Mouse (Mus musculus) heart, embryonic 15.5 days (tissue): ENCODE measurements around the gene Ly6g6d. TPM values are rescaled to one million over a fixed set of nuclear protein-coding genes. Genes with fewer than 3 reads are reported as not detected.

ENCODE experiments used
- ATAC-seq: fragments of 200-750 bp; cut with Nextera tagmentation; replicated peaks from 2 replicates; pipeline ENCODE4 v1.8.0; 2017; ENCODE audit warnings: low read depth, moderate TSS enrichment; ENCODE audit not compliant: insufficient number of reproducible peaks, insufficient read depth, low FRiP score
- H3K27ac ChIP-seq: fragments of 300-500 bp; sonication (generic); 2 replicates; pipeline ENCODE4 v1.5.1; 2015; ENCODE audit warnings: mild to moderate bottlenecking, inconsistent platforms
- H3K27me3 ChIP-seq: fragments of 300-500 bp; sonication (generic); 2 replicates; pipeline ENCODE4 v1.6.1; 2015; ENCODE audit warnings: inconsistent platforms
- H3K36me3 ChIP-seq: fragments of 300-500 bp; sonication (generic); 2 replicates; pipeline ENCODE4 v1.6.1; 2015; ENCODE audit warnings: mild to moderate bottlenecking, inconsistent platforms
- H3K4me1 ChIP-seq: fragments of 300-500 bp; sonication (generic); replicated peaks from 2 replicates; pipeline ENCODE4 v1.6.1; 2015; ENCODE audit warnings: inconsistent platforms
- H3K4me2 ChIP-seq: fragments of 300-500 bp; sonication (generic); 2 replicates; pipeline ENCODE4 v1.6.1; 2015; ENCODE audit warnings: inconsistent platforms, mild to moderate bottlenecking, moderate library complexity
- H3K4me3 ChIP-seq: fragments of 300-500 bp; sonication (generic); 2 replicates; pipeline ENCODE4 v1.5.1; 2015; ENCODE audit warnings: mild to moderate bottlenecking, inconsistent platforms
- H3K9ac ChIP-seq: fragments of 300-500 bp; sonication (generic); 2 replicates; pipeline ENCODE4 v1.6.1; 2015; ENCODE audit warnings: mild to moderate bottlenecking, inconsistent platforms
- H3K9me3 ChIP-seq: fragments of 300-500 bp; sonication (generic); replicated peaks from 2 replicates; pipeline ENCODE4 v1.6.1; 2016; ENCODE audit warnings: inconsistent platforms
- WGBS: fragments of 180-500 bp; shearing (Covaris S2); methylation state at CpG from one replicate; pipeline ENCODE4 v1.1.7; 2015; ENCODE audit warnings: mixed read lengths; 5-methylcytosine and 5-hydroxymethylcytosine counted together
- polyA plus RNA-seq: library from polyadenylated mRNA; unstranded; fragments of >200 nt; fragmentation: Nextera tagmentation; extraction: Ambion mirVana; gene quantifications from 2 replicates; pipeline ENCODE4 v1.2.1, GENCODE M21; 2015

Gene Ly6g6d
- polyA plus RNA-seq, 1 experiment from 2014 or later = 2.4 TPM

DNA sequence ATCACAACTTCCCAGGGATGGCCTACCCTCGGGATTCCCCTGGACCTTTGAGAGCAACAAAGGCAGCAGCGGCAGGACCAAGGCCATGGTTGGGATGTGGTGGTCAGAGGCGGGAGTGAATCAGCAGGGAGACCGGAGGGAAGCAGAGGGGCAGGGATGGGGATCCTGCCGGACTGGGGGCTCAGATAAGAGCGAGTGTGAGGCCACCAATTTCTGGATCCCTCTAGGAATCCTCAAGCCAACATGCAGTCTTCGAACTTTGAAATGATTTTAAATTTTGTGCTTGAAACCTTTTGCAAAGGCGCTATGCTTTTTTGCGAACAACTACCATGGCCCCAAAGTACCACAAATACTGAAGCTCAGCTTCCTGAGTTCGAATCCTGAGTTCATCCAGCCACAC, 11.8 kb downstream of the Ly6g6d start, which contains the start of gene Mpig6b:
TSS of gene Mpig6b (minus strand) at position 101 of the 400 bp plus-strand sequence.
- H3K27ac ChIP-seq = no peak within 1 kb of the TSS
- peak within 1 kb of the TSS; percentile 34 for H3K9ac ChIP-seq
- no peaks in the 10 kb centered on the region for H3K9me3 ChIP-seq
- peak within 1 kb of the TSS; percentile 47 for H3K4me3 ChIP-seq
- ATAC-seq = no peak
- H3K4me2 ChIP-seq = peak within 1 kb of the TSS; percentile 78
- H3K27me3 ChIP-seq = peaks cover 51% of the 10 kb centered on the region
- H3K4me1 ChIP-seq = peaks cover 26% of the 10 kb centered on the region
- H3K36me3 ChIP-seq = peaks cover 8% of the 10 kb centered on the region; the same call in 1 of the 2 replicates
- 44% methylated on average over 10 of the region's 10 CpGs for WGBS

DNA sequence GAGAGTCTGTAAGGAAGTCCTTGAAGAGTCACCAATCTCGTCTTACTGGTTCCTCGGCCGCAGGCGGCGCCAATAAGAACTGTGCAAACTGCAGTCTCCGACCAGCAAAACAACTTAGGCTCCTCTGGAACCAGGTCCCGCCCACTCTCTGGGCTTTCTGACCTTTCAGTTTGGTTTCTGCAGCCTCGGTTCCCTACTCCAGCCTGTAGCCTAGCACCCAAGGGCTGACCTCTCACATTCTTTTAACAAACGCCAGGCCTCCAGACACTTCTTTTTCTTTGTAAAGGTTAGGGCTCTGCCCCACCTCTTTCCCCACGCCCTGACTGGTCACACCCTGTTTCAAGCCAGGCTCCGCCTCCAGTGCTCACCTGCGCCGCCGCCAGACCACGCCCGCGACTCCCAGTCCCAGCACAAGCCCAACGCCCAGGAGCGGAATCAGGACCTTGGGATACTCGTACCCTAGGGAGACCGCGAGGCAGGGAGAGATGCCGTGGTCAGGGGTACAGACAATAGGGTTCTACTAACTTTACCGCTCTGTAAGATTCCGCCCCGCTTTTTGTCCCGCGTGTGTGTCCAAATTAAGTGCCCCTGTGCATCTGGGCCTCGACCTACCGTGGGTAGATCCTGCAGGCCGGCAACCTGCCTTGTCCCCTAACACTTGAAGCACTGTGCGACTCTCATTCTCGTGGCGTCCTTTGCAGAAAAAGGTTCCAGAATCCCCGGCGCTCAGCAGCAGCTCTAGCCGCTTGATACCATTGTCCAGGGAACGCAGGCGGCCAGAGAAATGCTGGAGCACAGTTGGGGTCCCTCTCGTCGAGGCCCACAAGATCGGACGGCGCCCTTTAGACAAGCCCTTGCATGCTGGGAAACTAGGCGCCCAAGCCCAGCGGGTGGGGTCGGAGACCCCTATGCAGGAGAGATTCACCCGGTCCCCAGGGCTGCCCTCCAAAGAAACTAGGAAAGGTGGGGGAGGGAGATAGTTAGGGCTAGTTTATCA, 12.6 kb downstream of the Ly6g6d start, which contains the start of gene Ly6g6c:
TSS of gene Ly6g6c (plus strand) at position 438 of the 997 bp plus-strand sequence.
- ATAC-seq = no peak; the same call in 1 of the 2 replicates
- Histone ChIP-seq H3K36me3 (peaks cover 13% of the 10 kb centered on the region; the same call in 1 of the 2 replicates), H3K27me3 (peaks cover 51% of the 10 kb centered on the region), H3K4me3 (peak within 1 kb of the TSS; percentile 47), H3K9me3 (no peaks in the 10 kb centered on the region), H3K9ac (peak within 1 kb of the TSS; percentile 34), H3K27ac (0 out of 2 replicates have a peak within 1 kb of the TSS, but pooled peaks have one; percentile 34), H3K4me1 (peaks cover 30% of the 10 kb centered on the region), H3K4me2 (peak within 1 kb of the TSS; percentile 78)
- WGBS = 3% methylated on average over 48 of the region's 48 CpGs

DNA sequence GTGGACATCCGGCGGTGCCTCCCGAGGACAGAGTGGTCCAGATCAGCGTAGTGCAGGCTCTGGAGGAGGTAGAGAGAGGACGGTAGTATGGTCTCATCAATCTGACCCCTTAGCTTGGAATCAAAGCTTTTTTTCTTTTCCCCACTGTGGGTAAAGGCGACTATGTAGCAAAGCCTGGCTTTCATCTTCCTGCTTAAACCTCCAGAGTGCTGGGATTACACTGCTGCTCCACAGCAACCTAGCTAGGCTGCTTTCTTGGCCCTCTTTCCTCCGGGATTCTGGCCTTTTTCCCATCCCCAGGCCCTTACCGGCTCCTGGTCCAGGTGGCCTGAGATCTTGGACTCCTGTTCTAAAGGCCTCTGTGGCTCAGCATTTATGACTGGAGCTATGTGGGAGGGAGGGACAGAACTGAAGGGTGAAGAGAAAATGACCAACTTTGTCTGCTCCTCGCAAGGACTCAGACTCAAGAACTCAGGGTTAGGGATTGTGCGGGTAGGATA, 13.4 kb downstream of the Ly6g6d start:
- Histone ChIP-seq H3K4me2 (peak overlapping the region; percentile 78), H3K27ac (0 out of 2 replicates have a peak overlapping the region, but pooled peaks have one; percentile 34), H3K4me1 (peaks cover 35% of the 10 kb centered on the region), H3K9me3 (no peaks in the 10 kb centered on the region), H3K27me3 (peaks cover 51% of the 10 kb centered on the region), H3K4me3 (peak overlapping the region; percentile 47), H3K9ac (0 out of 2 replicates have a peak overlapping the region, but pooled peaks have one; percentile 34), H3K36me3 (peaks cover 13% of the 10 kb centered on the region; the same call in 1 of the 2 replicates)
- no peak for ATAC-seq
- 33% methylated on average over 10 of the region's 10 CpGs for WGBS

DNA sequence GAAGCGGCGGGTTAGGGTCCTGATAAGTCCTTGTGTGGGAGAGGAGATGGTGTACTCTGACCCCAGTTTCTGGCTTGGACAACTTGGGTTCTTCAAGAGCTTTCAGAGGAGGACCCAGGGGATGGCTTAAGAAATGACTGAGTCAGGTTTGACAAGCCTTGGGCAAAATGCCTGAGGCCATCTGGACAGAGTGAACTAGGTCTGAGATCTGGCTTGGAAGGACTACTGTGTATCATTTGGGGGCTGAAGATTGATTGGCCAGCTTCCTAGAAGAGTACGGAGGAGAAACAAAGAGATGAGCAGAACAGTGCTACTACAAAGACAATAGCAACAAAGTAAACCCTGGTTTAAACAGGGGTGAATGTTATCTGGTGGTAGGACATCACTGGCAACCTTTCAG, 14.4 kb downstream of the Ly6g6d start:
- Histone ChIP-seq H3K4me2 (no peak overlapping the region), H3K9ac (no peak overlapping the region), H3K27me3 (peaks cover 43% of the 10 kb centered on the region), H3K4me3 (no peak overlapping the region), H3K27ac (no peak overlapping the region), H3K9me3 (no peaks in the 10 kb centered on the region), H3K36me3 (peaks cover 14% of the 10 kb centered on the region; the same call in 1 of the 2 replicates), H3K4me1 (peaks cover 38% of the 10 kb centered on the region)
- no peak for ATAC-seq
- 82% methylated on average over 3 of the region's 3 CpGs for WGBS

DNA sequence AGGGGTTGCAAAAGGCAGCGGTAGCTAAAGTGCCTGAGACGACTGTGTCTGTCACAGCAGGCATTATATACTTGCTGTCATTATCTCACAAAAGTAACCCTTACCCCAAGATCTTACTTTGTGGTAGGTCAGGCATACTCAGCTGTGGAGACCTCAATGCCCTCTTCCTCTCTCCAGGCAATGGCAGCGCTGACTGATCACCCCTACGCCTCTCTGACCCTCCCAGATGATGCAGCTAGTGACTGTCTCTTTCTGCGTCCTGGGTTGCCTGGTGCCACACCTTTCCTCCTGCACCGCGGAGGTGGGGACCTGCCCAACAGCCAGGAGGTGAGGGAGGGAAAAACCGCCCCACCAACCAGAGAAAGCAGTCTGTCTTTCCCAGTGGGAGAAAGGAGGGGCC, 16.6 kb downstream of the Ly6g6d start:
- H3K36me3 ChIP-seq = peaks cover 32% of the 10 kb centered on the region
- H3K9ac ChIP-seq = no peak overlapping the region
- ATAC-seq = no peak
- H3K4me3 ChIP-seq = no peak overlapping the region
- peak overlapping the region; percentile 71; the same call in 1 of the 2 replicates for H3K4me2 ChIP-seq
- H3K4me1 ChIP-seq = peaks cover 41% of the 10 kb centered on the region
- H3K27me3 ChIP-seq = peaks cover 22% of the 10 kb centered on the region
- H3K27ac ChIP-seq = no peak overlapping the region
- WGBS = 89% methylated on average over 8 of the region's 8 CpGs
- no peaks in the 10 kb centered on the region for H3K9me3 ChIP-seq

DNA sequence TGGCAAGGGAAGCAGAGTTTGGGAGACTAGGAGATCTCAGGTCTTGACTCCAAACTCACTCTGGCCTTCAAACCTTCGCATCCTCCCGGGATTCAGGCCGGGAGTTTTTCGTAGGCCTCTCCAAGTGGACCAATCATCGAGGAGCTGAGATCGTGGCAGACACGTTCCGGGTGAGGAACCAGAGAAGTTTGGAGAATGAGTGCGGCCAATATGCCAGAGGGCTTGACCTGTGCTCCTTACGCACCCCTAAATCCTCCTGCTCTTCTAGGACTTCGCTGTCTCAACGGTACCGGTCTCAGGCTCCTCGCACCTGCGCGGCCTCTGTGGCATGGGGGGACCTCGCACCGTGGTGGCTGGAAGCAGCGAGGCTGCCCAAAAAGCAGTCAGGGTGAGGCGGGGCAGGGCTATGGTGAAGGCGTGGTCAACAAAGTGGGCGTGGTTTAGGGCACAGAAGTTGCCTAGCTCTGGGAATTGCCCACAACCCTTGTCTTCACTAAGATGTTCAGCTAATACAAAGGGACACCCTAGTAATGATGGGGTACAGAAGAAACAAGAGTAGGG, 17.0 kb downstream of the Ly6g6d start:
- Histone ChIP-seq H3K4me2 (peak overlapping the region; percentile 71), H3K4me1 (peaks cover 41% of the 10 kb centered on the region), H3K4me3 (peak overlapping the region; percentile 73), H3K27me3 (peaks cover 17% of the 10 kb centered on the region), H3K9ac (peak overlapping the region; percentile 74; the same call in 1 of the 2 replicates), H3K9me3 (no peaks in the 10 kb centered on the region), H3K36me3 (peaks cover 37% of the 10 kb centered on the region), H3K27ac (no peak overlapping the region)
- ATAC-seq = no peak
- 66% methylated on average over 22 of the region's 22 CpGs for WGBS

DNA sequence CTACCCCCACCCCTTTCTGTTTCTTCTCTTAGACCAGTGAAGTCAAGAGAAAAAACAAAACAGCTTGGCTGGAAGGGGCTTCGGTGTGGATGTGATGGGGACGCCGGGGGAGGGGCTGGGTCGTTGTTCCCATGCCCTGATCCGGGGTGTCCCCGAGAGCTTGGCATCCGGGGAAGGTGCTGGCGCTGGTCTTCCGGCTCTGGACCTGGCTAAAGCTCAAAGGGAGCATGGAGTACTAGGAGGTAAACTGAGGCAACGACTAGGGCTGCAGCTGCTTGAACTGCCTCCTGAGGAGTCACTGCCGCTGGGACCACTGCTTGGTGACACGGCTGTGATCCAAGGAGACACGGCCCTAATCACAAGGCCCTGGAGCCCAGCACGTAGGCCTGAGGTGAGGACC, 17.8 kb downstream of the Ly6g6d start:
- Histone ChIP-seq H3K4me2 (peak overlapping the region; percentile 71), H3K4me3 (peak overlapping the region; percentile 73), H3K27me3 (peaks cover 10% of the 10 kb centered on the region), H3K9ac (peak overlapping the region; percentile 74), H3K36me3 (peaks cover 45% of the 10 kb centered on the region), H3K4me1 (peaks cover 37% of the 10 kb centered on the region), H3K9me3 (no peaks in the 10 kb centered on the region), H3K27ac (peak overlapping the region; percentile 93)
- 28% methylated on average over 14 of the region's 14 CpGs for WGBS
- no peak for ATAC-seq

DNA sequence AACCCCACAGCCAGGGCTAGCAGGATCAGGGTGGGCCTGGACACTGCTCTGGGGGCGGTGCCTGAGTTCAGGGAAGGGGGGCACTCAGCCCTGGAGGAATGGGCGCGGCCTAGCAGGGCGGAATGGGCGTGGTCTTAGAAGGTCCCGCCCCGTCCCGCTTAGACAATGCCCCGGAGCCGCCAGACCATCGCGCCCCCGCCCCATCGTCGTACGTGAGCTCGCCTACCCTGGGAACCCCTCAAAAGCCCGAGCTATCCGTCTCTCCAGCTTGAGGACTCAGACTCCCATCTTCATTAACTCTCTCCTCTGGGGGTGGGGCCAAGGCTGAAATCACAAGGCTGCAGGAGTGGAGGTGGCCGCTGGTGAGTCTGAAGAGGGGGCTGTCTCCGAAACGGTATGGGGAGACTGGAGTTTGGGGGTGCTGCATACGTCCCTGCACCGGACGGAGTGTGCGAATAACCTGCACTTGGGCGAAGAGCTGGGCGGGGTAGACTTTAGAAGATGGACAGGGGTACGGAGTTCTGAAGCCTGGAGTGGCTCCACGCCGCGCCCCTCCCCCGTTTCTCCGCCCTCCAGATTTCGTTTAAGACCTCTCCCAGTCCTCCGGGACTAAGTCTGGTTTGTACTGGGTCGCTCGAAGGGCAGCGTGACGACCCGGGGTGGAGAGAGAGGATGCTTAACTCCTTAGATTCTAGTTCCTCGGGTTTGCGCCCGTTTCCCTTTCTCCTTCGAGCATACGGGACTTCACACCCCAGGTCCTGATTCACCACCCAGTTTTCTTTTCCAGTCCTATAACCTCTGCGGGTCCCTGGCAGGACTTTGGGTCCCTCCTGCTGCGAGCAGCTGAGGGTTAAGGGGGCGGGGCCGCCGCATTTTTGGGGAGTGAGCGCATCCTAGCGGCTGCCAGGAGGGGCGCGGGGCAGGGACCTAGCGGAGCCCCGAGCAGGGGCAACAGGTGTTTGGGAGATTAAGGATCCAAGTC, 18.7 kb downstream of the Ly6g6d start, which contains the start of gene Ddah2:
TSS of gene Ddah2 (plus strand) at position 125 of the 982 bp plus-strand sequence.
- H3K36me3 ChIP-seq = peaks cover 52% of the 10 kb centered on the region
- peak; percentile 91 for ATAC-seq
- H3K9ac ChIP-seq = peak within 1 kb of the TSS; percentile 74
- WGBS = under 1% methylated on average over 57 of the region's 57 CpGs
- H3K9me3 ChIP-seq = no peaks in the 10 kb centered on the region
- peak within 1 kb of the TSS; percentile 93 for H3K27ac ChIP-seq
- peak within 1 kb of the TSS; percentile 71 for H3K4me2 ChIP-seq
- H3K4me1 ChIP-seq = peaks cover 28% of the 10 kb centered on the region
- H3K27me3 ChIP-seq = peaks cover 2% of the 10 kb centered on the region; the same call in 1 of the 2 replicates
- peak within 1 kb of the TSS; percentile 73 for H3K4me3 ChIP-seq

DNA sequence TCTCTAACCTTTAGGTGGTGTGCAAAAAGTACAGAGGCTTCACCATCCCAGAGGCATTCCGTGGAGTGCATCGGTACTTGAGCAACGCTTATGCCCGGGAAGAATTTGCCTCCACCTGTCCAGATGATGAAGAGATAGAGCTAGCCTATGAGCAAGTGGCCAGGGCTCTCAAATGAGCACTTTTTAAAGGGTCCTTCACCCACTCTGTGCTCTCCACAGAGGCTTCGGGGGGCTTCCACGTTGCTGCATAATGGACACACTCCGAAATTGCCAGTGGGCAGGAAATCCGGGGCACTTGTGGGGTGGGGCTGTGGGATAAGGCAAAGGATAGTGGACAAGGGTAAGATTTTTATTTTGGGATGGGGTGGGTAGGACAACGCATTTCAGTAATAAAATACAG, 19.5 kb downstream of the Ly6g6d start:
- H3K4me3 ChIP-seq = peak overlapping the region; percentile 73
- no peak for ATAC-seq
- peaks cover 61% of the 10 kb centered on the region for H3K36me3 ChIP-seq
- H3K9ac ChIP-seq = 0 out of 2 replicates have a peak overlapping the region, but pooled peaks have one; percentile 74
- no peaks in the 10 kb centered on the region for H3K9me3 ChIP-seq
- WGBS = 56% methylated on average over 9 of the region's 9 CpGs
- no peak overlapping the region; the same call in 1 of the 2 replicates for H3K4me2 ChIP-seq
- peaks cover 32% of the 10 kb centered on the region for H3K4me1 ChIP-seq
- no peaks in the 10 kb centered on the region for H3K27me3 ChIP-seq
- H3K27ac ChIP-seq = peak overlapping the region; percentile 93

DNA sequence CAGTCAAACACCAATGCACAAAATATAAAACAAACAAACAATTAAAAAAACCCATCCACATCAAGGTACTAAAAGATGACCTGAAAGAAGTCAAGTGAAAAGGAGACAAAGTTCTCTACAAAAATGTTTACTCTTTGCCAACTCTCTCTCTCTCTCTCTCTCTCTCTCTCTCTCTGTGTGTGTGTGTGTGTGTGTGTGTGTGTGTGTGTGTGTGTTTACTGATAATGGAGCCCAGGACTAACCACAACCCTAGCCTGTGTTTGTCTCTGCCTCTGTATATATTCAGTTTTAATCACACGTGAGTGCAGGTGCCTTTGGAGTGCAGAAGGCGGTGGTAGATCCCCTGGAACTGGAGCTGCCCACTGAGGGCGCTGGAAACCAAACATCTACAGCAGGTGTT, 20.8 kb downstream of the Ly6g6d start:
- Histone ChIP-seq H3K27ac (no peak overlapping the region), H3K9ac (no peak overlapping the region), H3K4me3 (no peak overlapping the region), H3K4me2 (no peak overlapping the region), H3K27me3 (no peaks in the 10 kb centered on the region), H3K36me3 (peaks cover 73% of the 10 kb centered on the region), H3K4me1 (peaks cover 41% of the 10 kb centered on the region), H3K9me3 (no peaks in the 10 kb centered on the region)
- ATAC-seq = no peak
- WGBS = 77% methylated on average over 3 of the region's 3 CpGs
